Mouse (Mus musculus): ENCODE measurements at regions not wholly inside any gene's neighbourhood (a gene's known extent, or its start where the extent isn't known, plus 50 kb on each side); places are given as distances from the start of the nearest gene placed in this dataset.

DNA sequence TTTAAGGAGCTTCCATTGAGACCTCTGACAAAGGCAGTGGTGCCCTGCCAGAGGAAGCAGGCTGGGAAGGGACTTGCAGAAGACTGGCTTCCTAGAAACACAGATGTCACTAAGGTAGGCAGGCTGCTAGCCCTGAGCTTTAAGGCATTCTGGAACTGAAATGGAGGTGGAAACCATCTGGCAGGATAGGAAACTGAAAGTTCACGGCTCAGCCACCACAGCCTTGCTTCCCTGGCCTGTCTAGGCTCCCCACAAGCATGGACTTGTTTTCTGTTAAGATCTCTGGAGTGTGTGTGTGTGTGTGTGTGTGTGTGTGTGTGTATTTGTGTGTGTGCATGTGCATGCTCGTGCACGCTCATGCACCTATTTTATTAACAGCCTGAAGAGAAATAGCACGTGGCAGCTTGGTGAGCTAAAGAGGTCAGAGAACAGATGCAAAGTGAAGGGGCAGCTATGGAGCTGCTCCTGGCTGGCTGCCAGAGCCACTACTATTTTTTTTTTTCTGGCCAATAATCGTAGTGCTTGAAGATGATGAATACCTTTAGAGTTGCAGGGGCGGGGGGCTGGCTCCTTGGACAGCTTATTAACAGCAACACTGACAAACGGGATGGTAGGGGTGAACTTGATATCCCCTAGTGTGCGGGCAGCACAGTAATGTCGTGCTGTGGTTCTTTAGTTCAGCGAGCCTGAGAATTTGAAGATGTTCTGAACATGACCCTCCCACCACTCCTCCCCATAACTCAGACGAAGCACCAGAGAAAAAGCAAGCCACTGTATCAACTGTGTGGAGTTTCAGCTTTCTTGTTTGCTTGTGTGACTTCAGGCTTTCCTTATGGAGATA lies 99.6 kb upstream of the Sesn3 start:
- H3K9me3 ChIP-seq (ENCODE audit: control insufficient read depth, low read length): no peaks in the 10 kb centered on the region
- ATAC-seq (ENCODE audit: low FRiP score, low read depth): no peak
- H3K36me3 ChIP-seq (ENCODE audit: control insufficient read depth, insufficient read depth, low read length): no peaks in the 10 kb centered on the region
- H3K27me3 ChIP-seq (ENCODE audit: control insufficient read depth, insufficient read depth, low read length): no peaks in the 10 kb centered on the region
- peak overlapping the region; percentile 84 for H3K27ac ChIP-seq (replicated peaks; ENCODE audit: low read depth, low read length)
- peak overlapping the region; percentile 25 for H3K4me2 ChIP-seq (replicated peaks; ENCODE audit: low read depth, low read length, severe bottlenecking)
- no peak for TF ChIP-seq POLR2A (IDR thresholded peaks at IDR 0.05; ENCODE audit: borderline replicate concordance, extremely low read depth, insufficient read depth, insufficient read length)
- 5% methylated on average over 11 of the region's 11 CpGs for WGBS
- peak; percentile 68 for DNase-seq (ENCODE audit: low spot score)
- H3K9ac ChIP-seq (ENCODE audit: low read depth, low read length, severe bottlenecking): no peak overlapping the region
- 0 out of 2 replicates have a peak overlapping the region, but pooled peaks have one; percentile 2 for H3K4me3 ChIP-seq (replicated peaks; ENCODE audit: low read length)
- peaks cover 51% of the 10 kb centered on the region for H3K4me1 ChIP-seq (ENCODE audit: control insufficient read depth, insufficient read depth, low read length)

DNA sequence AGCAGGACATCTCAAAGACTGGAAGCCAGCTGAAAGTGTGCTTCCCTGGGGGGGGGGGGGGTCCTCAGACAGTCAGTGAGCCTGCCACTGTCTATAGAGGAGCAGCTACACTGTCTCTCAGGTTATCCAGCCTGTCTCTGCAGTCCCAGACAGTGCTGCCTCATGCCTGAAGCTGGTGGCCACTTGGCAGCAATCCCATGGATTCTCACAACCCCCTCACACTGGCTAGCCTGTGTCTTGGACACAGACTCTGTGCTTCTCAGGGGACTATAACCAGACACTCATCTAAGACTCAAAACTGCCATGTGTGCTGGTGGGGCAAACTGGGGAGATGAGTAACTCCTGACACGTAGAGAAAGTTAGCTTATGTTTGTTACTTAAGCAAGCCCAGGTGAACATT lies 95.1 kb upstream of the Sesn3 start:
- Histone ChIP-seq H3K27me3 (ENCODE audit: control insufficient read depth, insufficient read depth, low read length) (no peaks in the 10 kb centered on the region), H3K9ac (ENCODE audit: low read depth, low read length, severe bottlenecking) (no peak overlapping the region), H3K9me3 (ENCODE audit: control insufficient read depth, low read length) (no peaks in the 10 kb centered on the region), H3K36me3 (ENCODE audit: control insufficient read depth, insufficient read depth, low read length) (no peaks in the 10 kb centered on the region), H3K4me3 (replicated peaks; ENCODE audit: low read length) (no peak overlapping the region), H3K4me1 (ENCODE audit: control insufficient read depth, insufficient read depth, low read length) (peaks cover 36% of the 10 kb centered on the region), H3K27ac (replicated peaks; ENCODE audit: low read depth, low read length) (no peak overlapping the region), H3K4me2 (replicated peaks; ENCODE audit: low read depth, low read length, severe bottlenecking) (no peak overlapping the region)
- ATAC-seq (ENCODE audit: low FRiP score, low read depth) (no peak), DNase-seq (ENCODE audit: low spot score) (no peak)
- WGBS: 77% methylated on average over 1 of the region's 1 CpGs
- TF ChIP-seq POLR2A (IDR thresholded peaks at IDR 0.05; ENCODE audit: borderline replicate concordance, extremely low read depth, insufficient read depth, insufficient read length): no peak

GRCm38 (mm10) chr9:14184261-14184660 lies 90.6 kb upstream of the Sesn3 start:
- WGBS: 85% methylated on average over 4 of the region's 4 CpGs
- Histone ChIP-seq H3K4me1 (ENCODE audit: control insufficient read depth, insufficient read depth, low read length) (peaks cover 15% of the 10 kb centered on the region), H3K9me3 (ENCODE audit: control insufficient read depth, low read length) (no peaks in the 10 kb centered on the region), H3K4me3 (replicated peaks; ENCODE audit: low read length) (no peak overlapping the region), H3K4me2 (replicated peaks; ENCODE audit: low read depth, low read length, severe bottlenecking) (no peak overlapping the region), H3K9ac (ENCODE audit: low read depth, low read length, severe bottlenecking) (no peak overlapping the region), H3K36me3 (ENCODE audit: control insufficient read depth, insufficient read depth, low read length) (no peaks in the 10 kb centered on the region), H3K27ac (replicated peaks; ENCODE audit: low read depth, low read length) (no peak overlapping the region), H3K27me3 (ENCODE audit: control insufficient read depth, insufficient read depth, low read length) (no peaks in the 10 kb centered on the region)
- ATAC-seq (ENCODE audit: low FRiP score, low read depth) (no peak), DNase-seq (ENCODE audit: low spot score) (no peak)
- TF ChIP-seq POLR2A (IDR thresholded peaks at IDR 0.05; ENCODE audit: borderline replicate concordance, extremely low read depth, insufficient read depth, insufficient read length): no peak

DNA sequence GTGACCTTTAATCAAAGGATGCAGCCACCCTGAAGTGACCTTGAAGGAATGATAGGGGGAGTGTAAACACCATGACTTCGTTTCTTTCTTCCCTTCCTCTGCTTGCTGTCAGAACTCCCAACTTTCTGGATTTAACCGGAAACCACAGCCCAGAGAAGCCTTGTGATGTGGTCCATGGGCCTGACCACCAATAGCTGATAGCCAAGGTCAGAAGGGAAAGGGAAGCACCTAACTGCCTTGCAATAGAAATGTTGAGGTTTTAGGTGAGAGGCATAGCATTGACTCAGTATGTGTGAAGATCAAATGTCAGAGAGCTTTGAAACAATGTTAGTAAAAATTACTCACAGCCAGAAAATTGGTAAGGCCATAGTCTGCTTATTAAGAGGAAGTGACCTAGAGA lies 89.2 kb upstream of the Sesn3 start:
- peaks cover 7% of the 10 kb centered on the region; the same call in 1 of the 2 replicates for H3K4me1 ChIP-seq (ENCODE audit: control insufficient read depth, insufficient read depth, low read length)
- DNase-seq (ENCODE audit: low spot score) (no peak), ATAC-seq (ENCODE audit: low FRiP score, low read depth) (no peak)
- no peak overlapping the region for H3K9ac ChIP-seq (ENCODE audit: low read depth, low read length, severe bottlenecking)
- no peak overlapping the region for H3K4me2 ChIP-seq (replicated peaks; ENCODE audit: low read depth, low read length, severe bottlenecking)
- TF ChIP-seq POLR2A (IDR thresholded peaks at IDR 0.05; ENCODE audit: borderline replicate concordance, extremely low read depth, insufficient read depth, insufficient read length): no peak
- no peak overlapping the region for H3K4me3 ChIP-seq (replicated peaks; ENCODE audit: low read length)
- H3K36me3 ChIP-seq (ENCODE audit: control insufficient read depth, insufficient read depth, low read length): no peaks in the 10 kb centered on the region
- H3K9me3 ChIP-seq (ENCODE audit: control insufficient read depth, low read length): no peaks in the 10 kb centered on the region
- H3K27me3 ChIP-seq (ENCODE audit: control insufficient read depth, insufficient read depth, low read length): no peaks in the 10 kb centered on the region
- WGBS: 68% methylated on average over 2 of the region's 2 CpGs
- H3K27ac ChIP-seq (replicated peaks; ENCODE audit: low read depth, low read length): no peak overlapping the region

GRCm38 (mm10) chr9:14187753-14188152 lies 87.1 kb upstream of the Sesn3 start:
- DNase-seq (ENCODE audit: low spot score) (no peak), ATAC-seq (ENCODE audit: low FRiP score, low read depth) (no peak)
- no peak overlapping the region for H3K27ac ChIP-seq (replicated peaks; ENCODE audit: low read depth, low read length)
- WGBS: 100% methylated on average over 1 of the region's 1 CpGs
- no peaks in the 10 kb centered on the region for H3K36me3 ChIP-seq (ENCODE audit: control insufficient read depth, insufficient read depth, low read length)
- no peak overlapping the region for H3K9ac ChIP-seq (ENCODE audit: low read depth, low read length, severe bottlenecking)
- no peaks in the 10 kb centered on the region for H3K9me3 ChIP-seq (ENCODE audit: control insufficient read depth, low read length)
- H3K4me1 ChIP-seq (ENCODE audit: control insufficient read depth, insufficient read depth, low read length): peaks cover 9% of the 10 kb centered on the region
- no peak overlapping the region for H3K4me2 ChIP-seq (replicated peaks; ENCODE audit: low read depth, low read length, severe bottlenecking)
- H3K27me3 ChIP-seq (ENCODE audit: control insufficient read depth, insufficient read depth, low read length): no peaks in the 10 kb centered on the region
- TF ChIP-seq POLR2A (IDR thresholded peaks at IDR 0.05; ENCODE audit: borderline replicate concordance, extremely low read depth, insufficient read depth, insufficient read length): no peak
- H3K4me3 ChIP-seq (replicated peaks; ENCODE audit: low read length): no peak overlapping the region

All from limb, embryonic 14.5 days (tissue).